Mouse (Mus musculus): ENCODE results near the gene Slco1a4. TPM values are rescaled to one million over a fixed set of nuclear protein-coding genes. Genes with fewer than 3 reads are reported as not detected.

The Slco1a4 gene
- polyA plus RNA-seq, 1 experiment from 2014 or later: not detected

DNA sequence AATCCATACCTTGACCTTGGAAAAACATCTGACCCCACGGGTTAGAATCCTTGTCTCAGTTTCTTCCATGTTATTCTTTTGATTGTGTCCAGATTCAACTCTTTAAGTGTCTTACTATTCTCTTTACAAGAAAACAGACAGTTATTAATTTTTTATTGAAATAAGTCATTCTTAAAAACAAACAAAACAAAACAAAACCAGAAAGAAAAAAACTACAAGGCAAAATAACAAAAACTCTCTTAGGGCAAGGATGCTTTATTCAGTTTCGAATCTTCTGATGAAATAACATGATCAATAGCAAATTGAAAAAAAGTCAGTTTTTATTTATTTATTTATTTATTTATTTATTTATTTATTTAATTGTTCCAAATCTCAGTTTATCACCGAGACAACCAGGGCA is 82.3 kb downstream of the Slco1a4 start, which contains the start of gene Gm5724:
TSS of gene Gm5724 (minus strand) at position 101 of the 400 bp plus-strand sequence.
- Histone ChIP-seq H3K4me1 (no peaks in the 10 kb centered on the region), H3K36me3 (no peaks in the 10 kb centered on the region), H3K27me3 (ENCODE audit: low read depth, poor library complexity, severe bottlenecking) (no peaks in the 10 kb centered on the region), H3K9me3 (replicated peaks) (no peaks in the 10 kb centered on the region), H3K4me3 (no peak within 1 kb of the TSS), H3K27ac (no peak within 1 kb of the TSS)
- DNase-seq (ENCODE audit: low spot score): no peak
- WGBS: 88% methylated on average over 3 of the region's 3 CpGs

Other genes starting within 250 kb of the Slco1a4 start
- 0.08 TPM in 1 of 2 replicates, not detected in the other for gene Slco1b2, start 226.7 kb downstream of the Slco1a4 start, polyA plus RNA-seq (2016; fragmentation: Nextera tagmentation; extraction: Ambion mirVana)
- gene Gm5724, start 82.4 kb downstream of the Slco1a4 start, polyA plus RNA-seq (2016; fragmentation: Nextera tagmentation; extraction: Ambion mirVana): 0.09 TPM in 1 of 2 replicates, not detected in the other
- gene Slco1a1, start 90.8 kb upstream of the Slco1a4 start, polyA plus RNA-seq (2016; fragmentation: Nextera tagmentation; extraction: Ambion mirVana): not detected in 2 replicates
- gene Gm6614, start 155.2 kb upstream of the Slco1a4 start, polyA plus RNA-seq (2016; fragmentation: Nextera tagmentation; extraction: Ambion mirVana): not detected in 2 replicates